ENCODE assay signal across 8 mouse cellular contexts in the genomic region with DNA sequence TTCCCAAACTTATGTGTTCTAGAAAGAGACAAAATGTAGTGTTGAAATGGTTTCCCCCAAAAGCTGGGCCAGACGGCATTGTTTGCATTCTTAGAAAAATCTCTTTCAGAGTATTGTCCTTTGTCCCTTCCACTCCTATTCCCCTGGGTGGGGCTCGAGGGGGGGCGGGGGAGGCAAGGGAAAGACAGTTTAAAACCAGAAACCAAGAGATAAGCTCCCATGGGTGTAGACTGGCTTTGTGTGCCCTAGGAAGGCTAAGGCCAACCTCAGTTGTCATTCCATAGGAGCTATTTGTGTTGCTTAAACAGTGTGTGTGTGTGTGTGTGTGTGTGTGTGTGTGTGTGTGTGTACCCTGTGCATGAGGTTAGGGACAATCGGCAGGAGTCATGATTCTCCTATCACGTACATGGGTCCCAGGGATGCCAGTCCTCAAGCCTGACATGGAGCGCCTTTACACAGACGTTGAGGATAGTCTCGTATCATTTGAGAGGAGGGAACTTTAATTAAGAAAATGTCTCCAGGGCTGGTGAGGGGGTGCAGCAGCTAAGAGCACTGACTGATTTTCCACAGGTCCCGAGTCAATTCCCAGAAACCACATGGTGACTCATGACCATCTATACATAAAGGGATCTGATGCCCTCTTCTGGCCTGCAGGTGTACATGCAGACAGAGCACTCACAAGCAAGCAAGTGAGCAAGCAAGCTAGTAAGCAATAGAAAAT. TPM values are rescaled to one million over a fixed set of nuclear protein-coding genes. Genes with fewer than 3 reads are reported as not detected.
DNase-seq lines count a peak whose midpoint lies in the region; ATAC-seq and TF ChIP-seq lines count a peak whose summit lies in the region.

No protein-coding gene starts in this region.

- ATAC-seq in forebrain, embryonic 12.5 days (ENCODE audit: low FRiP score), result no peak
- ATAC-seq in Patski, result peak; percentile 65

- 63% methylated on average over 9 of the region's 9 CpGs for WGBS in forebrain, embryonic 10.5 days
- WGBS in forebrain, embryonic 12.5 days, result 52% methylated on average over 9 of the region's 9 CpGs

- H3K9me3 ChIP-seq in forebrain, embryonic 10.5 days, result peaks cover 13% of the 10 kb centered on the region; the same call in 1 of the 2 replicates
- H3K9me3 ChIP-seq in forebrain, embryonic 12.5 days, result peaks cover 9% of the 10 kb centered on the region

- CTCF ChIA-PET in Patski (lab: Charles Lee), result interaction anchor here (0.6 to 2.0 kb wide), 38 partner anchors 9 to 218 kb away, joined by 3 to 18 read pairs (median 4); no protein-coding TSS in a partner anchor

- TF ChIP-seq CTCF in Patski (IDR thresholded peaks at IDR 0.05), result peak; percentile 91

- in situ Hi-C loops in Patski (cut with MboI; ENCODE audit: low pct_unique_long_range_greater_than_20kb), result loop anchor here (5.0 kb wide), 1 partner anchor 151 kb away; no protein-coding TSS in a partner anchor

- no peaks in the 10 kb centered on the region for H3K27me3 ChIP-seq in forebrain, embryonic 10.5 days (ENCODE audit: poor library complexity, severe bottlenecking)
- no peaks in the 10 kb centered on the region for H3K27me3 ChIP-seq in forebrain, embryonic 12.5 days
- no peaks in the 10 kb centered on the region for H3K27me3 ChIP-seq in Patski

- H3K4me1 ChIP-seq in forebrain, embryonic 10.5 days, result no peaks in the 10 kb centered on the region; the same call in none of the 2 replicates
- no peaks in the 10 kb centered on the region for H3K4me1 ChIP-seq in forebrain, embryonic 12.5 days

- intact Hi-C loops in heart, postnatal 14 days (cut with DNase I), result loop anchor here (5.0 kb wide), 4 partner anchors 106 to 196 kb away; no protein-coding TSS in a partner anchor

- H3K36me3 ChIP-seq in forebrain, embryonic 10.5 days (replicated peaks), result no peaks in the 10 kb centered on the region
- H3K36me3 ChIP-seq in forebrain, embryonic 12.5 days (replicated peaks), result no peaks in the 10 kb centered on the region

- POLR2A ChIA-PET in Patski (lab: Charles Lee), result no interaction called here

- no peak overlapping the region for H3K4me2 ChIP-seq in forebrain, embryonic 12.5 days

- H3K9ac ChIP-seq in forebrain, embryonic 12.5 days, result no peak overlapping the region

- peak; percentile 33 for DNase-seq in forebrain, embryonic 10.5 days (ENCODE audit: extremely low spot score, low spot score)
- peak; percentile 62 for DNase-seq in Patski (ENCODE audit: low read depth, low spot score)
- DNase-seq in embryo, embryonic 11 days, result peak; percentile 67
- DNase-seq in heart, postnatal 14 days, result peak; percentile 25 to 65
- peak; percentile 33 to 79 for DNase-seq in layer of hippocampus, adult 18-20 months (ENCODE audit: low spot score in 2 of 2)
- peak; percentile 52 for DNase-seq in lung, postnatal 14 days
- DNase-seq in skeletal muscle tissue, adult 2 months (ENCODE audit: low read depth, low spot score), result peak; percentile 59

- H3K4me3 ChIP-seq in forebrain, embryonic 10.5 days, result no peak overlapping the region
- no peak overlapping the region for H3K4me3 ChIP-seq in forebrain, embryonic 12.5 days (replicated peaks)

- H3K27ac ChIP-seq in forebrain, embryonic 10.5 days, result no peak overlapping the region
- H3K27ac ChIP-seq in forebrain, embryonic 12.5 days, result no peak overlapping the region

RNA-seq across cellular contexts. Expression of a gene that starts 22.9 kb away (rescaled TPM):
- polyA plus RNA-seq in forebrain, embryonic 10.5 days (2016; fragmentation: Nextera tagmentation; extraction: Ambion mirVana), result 12.1 and 13.0 TPM in 2 replicates
- 22.7 and 24.7 TPM in 2 replicates for polyA plus RNA-seq in forebrain, embryonic 12.5 days (2016; fragmentation: Nextera tagmentation; extraction: Ambion mirVana)
- 50.0 TPM for polyA plus RNA-seq in Patski (2021)
- total RNA-seq in heart, postnatal 14 days (2021), result 10 to 100 TPM; 23.7 to 25.4 TPM
- 10 to 100 TPM; 29.4 to 32.2 TPM for total RNA-seq in layer of hippocampus, adult 18-20 months (2021)

RNA-seq across cellular contexts. Expression of a gene that starts 44.1 kb away (rescaled TPM):
- not detected in 2 replicates for polyA plus RNA-seq in forebrain, embryonic 10.5 days (2016; fragmentation: Nextera tagmentation; extraction: Ambion mirVana)
- not detected in 2 replicates for polyA plus RNA-seq in forebrain, embryonic 12.5 days (2016; fragmentation: Nextera tagmentation; extraction: Ambion mirVana)
- polyA plus RNA-seq in Patski (2021), result not detected
- not detected for total RNA-seq in heart, postnatal 14 days (2021)
- total RNA-seq in layer of hippocampus, adult 18-20 months (2021), result not detected

RNA-seq across cellular contexts. Expression of a gene that starts 54.3 kb away (rescaled TPM):
- not detected in 2 replicates for polyA plus RNA-seq in forebrain, embryonic 10.5 days (2016; fragmentation: Nextera tagmentation; extraction: Ambion mirVana)
- not detected in 2 replicates for polyA plus RNA-seq in forebrain, embryonic 12.5 days (2016; fragmentation: Nextera tagmentation; extraction: Ambion mirVana)
- polyA plus RNA-seq in Patski (2021), result not detected
- not detected for total RNA-seq in heart, postnatal 14 days (2021)
- not detected for total RNA-seq in layer of hippocampus, adult 18-20 months (2021)
